Mouse (Mus musculus): ENCODE results near the gene Atp2b1. TPM values are rescaled to one million over a fixed set of nuclear protein-coding genes. Genes with fewer than 3 reads are reported as not detected.

Atp2b1 gene
- polyA plus RNA-seq, 1 experiment from 2014 or later, result 149 TPM

DNA sequence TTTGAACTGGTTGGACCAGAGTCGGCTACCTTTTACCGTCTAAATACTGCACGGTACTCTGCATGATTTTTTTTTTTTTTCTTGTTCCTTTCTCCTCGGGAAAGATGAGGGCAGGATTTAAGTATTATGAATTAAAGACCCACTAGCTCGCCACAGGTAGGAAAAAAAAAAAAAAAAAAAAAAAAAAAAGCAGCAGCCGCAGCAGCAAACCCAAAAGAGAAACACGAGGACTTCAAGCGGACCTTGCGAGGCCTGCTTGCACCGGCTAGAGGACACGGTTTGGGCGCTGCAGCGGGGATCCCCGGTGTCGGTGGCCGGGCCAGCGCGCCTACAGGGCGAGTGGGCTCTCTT, 621 bp upstream of the Atp2b1 start:
- no peaks in the 10 kb centered on the region for H3K27me3 ChIP-seq (ENCODE audit: control insufficient read depth, insufficient read depth, low read length)
- H3K36me3 ChIP-seq (ENCODE audit: control insufficient read depth, insufficient read depth, low read length), result no peaks in the 10 kb centered on the region
- H3K9ac ChIP-seq (ENCODE audit: low read depth, low read length), result peak overlapping the region; percentile 94
- no peak for ATAC-seq (ENCODE audit: low FRiP score, low TSS enrichment)
- WGBS, result under 1% methylated on average over 18 of the region's 19 CpGs
- H3K27ac ChIP-seq (ENCODE audit: low read depth, low read length), result peak overlapping the region; percentile 99
- 0 out of 2 replicates have a peak, but pooled peaks cover 3% of the 10 kb centered on the region for H3K4me1 ChIP-seq (ENCODE audit: control insufficient read depth, insufficient read depth, low read length)
- H3K4me2 ChIP-seq (replicated peaks; ENCODE audit: low read depth, low read length), result peak overlapping the region; percentile 67
- H3K9me3 ChIP-seq (ENCODE audit: control insufficient read depth, low read length), result no peaks in the 10 kb centered on the region
- peak overlapping the region; percentile 96 for H3K4me3 ChIP-seq (ENCODE audit: low read length)

- peak overlapping the region; percentile 96 for H3K4me3 ChIP-seq (ENCODE audit: low read length)
- no peaks in the 10 kb centered on the region for H3K36me3 ChIP-seq (ENCODE audit: control insufficient read depth, insufficient read depth, low read length)
- WGBS, result under 1% methylated on average over 26 of the region's 62 CpGs
- peak overlapping the region; percentile 94 for H3K9ac ChIP-seq (ENCODE audit: low read depth, low read length)
- peak overlapping the region; percentile 81 for H3K4me2 ChIP-seq (replicated peaks; ENCODE audit: low read depth, low read length)
- H3K27ac ChIP-seq (ENCODE audit: low read depth, low read length), result peak overlapping the region; percentile 99
- peak; percentile 86 for ATAC-seq (ENCODE audit: low FRiP score, low TSS enrichment)
- H3K4me1 ChIP-seq (ENCODE audit: control insufficient read depth, insufficient read depth, low read length), result 0 out of 2 replicates have a peak, but pooled peaks cover 3% of the 10 kb centered on the region
- no peaks in the 10 kb centered on the region for H3K9me3 ChIP-seq (ENCODE audit: control insufficient read depth, low read length)
- no peaks in the 10 kb centered on the region for H3K27me3 ChIP-seq (ENCODE audit: control insufficient read depth, insufficient read depth, low read length)
Observed at GRCm38 (mm10) chr10:98914810-98915241, 620 bp downstream of the Atp2b1 start.

- H3K9me3 ChIP-seq (ENCODE audit: control insufficient read depth, low read length), result no peaks in the 10 kb centered on the region
- no peaks in the 10 kb centered on the region for H3K27me3 ChIP-seq (ENCODE audit: control insufficient read depth, insufficient read depth, low read length)
- H3K4me1 ChIP-seq (ENCODE audit: control insufficient read depth, insufficient read depth, low read length), result peaks cover 3% of the 10 kb centered on the region; the same call in 1 of the 2 replicates
- peak overlapping the region; percentile 99 for H3K27ac ChIP-seq (ENCODE audit: low read depth, low read length)
- H3K4me3 ChIP-seq (ENCODE audit: low read length), result peak overlapping the region; percentile 96
- peak overlapping the region; percentile 81 for H3K4me2 ChIP-seq (replicated peaks; ENCODE audit: low read depth, low read length)
- H3K36me3 ChIP-seq (ENCODE audit: control insufficient read depth, insufficient read depth, low read length), result no peaks in the 10 kb centered on the region
- H3K9ac ChIP-seq (ENCODE audit: low read depth, low read length), result peak overlapping the region; percentile 94
- under 1% methylated on average over 44 of the region's 54 CpGs for WGBS
- ATAC-seq (ENCODE audit: low FRiP score, low TSS enrichment), result peak; percentile 2; the same call in 1 of the 2 replicates
Observed at GRCm38 (mm10) chr10:98915398-98915931, 1.3 kb downstream of the Atp2b1 start.

- H3K4me1 ChIP-seq (ENCODE audit: control insufficient read depth, insufficient read depth, low read length), result peaks cover 7% of the 10 kb centered on the region; the same call in 1 of the 2 replicates
- peak overlapping the region; percentile 81 for H3K4me2 ChIP-seq (replicated peaks; ENCODE audit: low read depth, low read length)
- H3K36me3 ChIP-seq (ENCODE audit: control insufficient read depth, insufficient read depth, low read length), result no peaks in the 10 kb centered on the region
- no peak overlapping the region for H3K27ac ChIP-seq (ENCODE audit: low read depth, low read length)
- H3K9ac ChIP-seq (ENCODE audit: low read depth, low read length), result peak overlapping the region; percentile 94
- H3K4me3 ChIP-seq (ENCODE audit: low read length), result peak overlapping the region; percentile 96
- 8% methylated on average over 22 of the region's 22 CpGs for WGBS
- no peaks in the 10 kb centered on the region for H3K9me3 ChIP-seq (ENCODE audit: control insufficient read depth, low read length)
- ATAC-seq (ENCODE audit: low FRiP score, low TSS enrichment), result no peak
- H3K27me3 ChIP-seq (ENCODE audit: control insufficient read depth, insufficient read depth, low read length), result no peaks in the 10 kb centered on the region
Observed at GRCm38 (mm10) chr10:98916011-98916780, 2.0 kb downstream of the Atp2b1 start.

- Histone ChIP-seq H3K4me3 (ENCODE audit: low read length) (peak overlapping the region; percentile 96), H3K4me1 (ENCODE audit: control insufficient read depth, insufficient read depth, low read length) (peaks cover 7% of the 10 kb centered on the region; the same call in 1 of the 2 replicates), H3K27me3 (ENCODE audit: control insufficient read depth, insufficient read depth, low read length) (no peaks in the 10 kb centered on the region), H3K9ac (ENCODE audit: low read depth, low read length) (peak overlapping the region; percentile 94; the same call in 1 of the 2 replicates), H3K27ac (ENCODE audit: low read depth, low read length) (no peak overlapping the region), H3K4me2 (replicated peaks; ENCODE audit: low read depth, low read length) (peak overlapping the region; percentile 81), H3K9me3 (ENCODE audit: control insufficient read depth, low read length) (no peaks in the 10 kb centered on the region), H3K36me3 (ENCODE audit: control insufficient read depth, insufficient read depth, low read length) (no peaks in the 10 kb centered on the region)
- 61% methylated on average over 10 of the region's 10 CpGs for WGBS
- ATAC-seq (ENCODE audit: low FRiP score, low TSS enrichment), result no peak
Observed at GRCm38 (mm10) chr10:98916781-98917340, 2.7 kb downstream of the Atp2b1 start.

- H3K4me2 ChIP-seq (replicated peaks; ENCODE audit: low read depth, low read length), result no peak overlapping the region
- no peak overlapping the region for H3K27ac ChIP-seq (ENCODE audit: low read depth, low read length)
- no peak overlapping the region for H3K4me3 ChIP-seq (ENCODE audit: low read length)
- H3K9ac ChIP-seq (ENCODE audit: low read depth, low read length), result no peak overlapping the region
- no peaks in the 10 kb centered on the region for H3K36me3 ChIP-seq (ENCODE audit: control insufficient read depth, insufficient read depth, low read length)
- H3K9me3 ChIP-seq (ENCODE audit: control insufficient read depth, low read length), result no peaks in the 10 kb centered on the region
- ATAC-seq (ENCODE audit: low FRiP score, low TSS enrichment), result no peak
- 79% methylated on average over 4 of the region's 4 CpGs for WGBS
- H3K27me3 ChIP-seq (ENCODE audit: control insufficient read depth, insufficient read depth, low read length), result no peaks in the 10 kb centered on the region
- H3K4me1 ChIP-seq (ENCODE audit: control insufficient read depth, insufficient read depth, low read length), result peaks cover 5% of the 10 kb centered on the region; the same call in 1 of the 2 replicates
Observed at GRCm38 (mm10) chr10:98925081-98925480, 10.9 kb downstream of the Atp2b1 start.

DNA sequence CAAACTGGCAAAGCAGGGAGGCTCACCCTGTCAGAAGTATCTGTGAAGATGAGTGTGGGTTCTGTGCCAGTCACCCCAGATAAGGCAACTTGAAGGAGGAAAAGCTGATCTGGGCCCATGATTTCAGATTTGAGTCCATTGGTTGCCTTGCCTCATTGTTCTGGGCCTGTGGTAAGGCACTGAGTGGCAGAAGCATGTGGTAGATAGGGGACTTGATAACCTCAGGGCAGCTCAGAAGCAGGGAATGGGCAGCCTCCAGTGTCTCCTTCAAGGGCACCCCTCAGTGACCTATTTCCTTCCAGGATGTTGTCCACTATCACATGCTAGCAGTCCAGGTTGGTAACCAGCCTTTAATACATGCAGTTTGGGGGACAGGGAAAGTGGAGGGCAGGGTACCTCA, 12.8 kb downstream of the Atp2b1 start:
- Histone ChIP-seq H3K27ac (ENCODE audit: low read depth, low read length) (no peak overlapping the region), H3K9me3 (ENCODE audit: control insufficient read depth, low read length) (no peaks in the 10 kb centered on the region), H3K4me3 (ENCODE audit: low read length) (no peak overlapping the region), H3K27me3 (ENCODE audit: control insufficient read depth, insufficient read depth, low read length) (no peaks in the 10 kb centered on the region), H3K4me2 (replicated peaks; ENCODE audit: low read depth, low read length) (no peak overlapping the region), H3K4me1 (ENCODE audit: control insufficient read depth, insufficient read depth, low read length) (peaks cover 6% of the 10 kb centered on the region; the same call in 1 of the 2 replicates), H3K36me3 (ENCODE audit: control insufficient read depth, insufficient read depth, low read length) (no peaks in the 10 kb centered on the region), H3K9ac (ENCODE audit: low read depth, low read length) (no peak overlapping the region)
- no peak for ATAC-seq (ENCODE audit: low FRiP score, low TSS enrichment)

GRCm38 (mm10) chr10:98929444-98929843, 15.2 kb downstream of the Atp2b1 start:
- no peak for ATAC-seq (ENCODE audit: low FRiP score, low TSS enrichment)

DNA sequence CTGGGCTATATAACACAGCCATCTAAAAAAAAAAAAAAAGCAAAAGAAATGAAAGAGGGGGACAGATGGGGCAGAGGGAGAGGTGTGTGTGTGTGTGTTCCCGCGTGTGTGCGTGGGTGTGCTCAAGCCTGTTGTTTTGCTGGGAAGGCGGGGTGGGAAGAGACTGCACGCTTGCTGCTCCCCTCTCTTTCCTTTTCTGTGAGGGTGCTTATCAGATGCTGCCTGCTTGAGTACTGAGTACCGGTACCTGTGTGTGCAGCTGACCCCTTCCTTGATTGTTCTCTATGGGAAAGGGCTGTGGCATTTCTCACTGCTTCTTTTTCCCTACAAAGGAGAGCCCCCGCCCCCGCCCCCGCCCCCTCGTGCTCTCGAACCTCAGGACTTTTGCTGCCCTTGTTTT, 15.9 kb downstream of the Atp2b1 start:
- no peaks in the 10 kb centered on the region for H3K36me3 ChIP-seq (ENCODE audit: control insufficient read depth, insufficient read depth, low read length)
- no peaks in the 10 kb centered on the region for H3K27me3 ChIP-seq (ENCODE audit: control insufficient read depth, insufficient read depth, low read length)
- H3K4me2 ChIP-seq (replicated peaks; ENCODE audit: low read depth, low read length), result peak overlapping the region; percentile 15; the same call in 1 of the 2 replicates
- peaks cover 6% of the 10 kb centered on the region; the same call in 1 of the 2 replicates for H3K4me1 ChIP-seq (ENCODE audit: control insufficient read depth, insufficient read depth, low read length)
- no peak overlapping the region for H3K27ac ChIP-seq (ENCODE audit: low read depth, low read length)
- H3K9ac ChIP-seq (ENCODE audit: low read depth, low read length), result no peak overlapping the region; the same call in 1 of the 2 replicates
- H3K9me3 ChIP-seq (ENCODE audit: control insufficient read depth, low read length), result no peaks in the 10 kb centered on the region
- H3K4me3 ChIP-seq (ENCODE audit: low read length), result no peak overlapping the region
- WGBS, result 33% methylated on average over 11 of the region's 11 CpGs
- ATAC-seq (ENCODE audit: low FRiP score, low TSS enrichment), result peak; percentile 39; the same call in 1 of the 2 replicates

More at GRCm38 (mm10) chr10:98929444-98929843, 15.2 kb downstream of the Atp2b1 start:
- Histone ChIP-seq H3K9me3 (ENCODE audit: control insufficient read depth, low read length) (no peaks in the 10 kb centered on the region), H3K9ac (ENCODE audit: low read depth, low read length) (no peak overlapping the region), H3K4me1 (ENCODE audit: control insufficient read depth, insufficient read depth, low read length) (peaks cover 6% of the 10 kb centered on the region; the same call in 1 of the 2 replicates), H3K27ac (ENCODE audit: low read depth, low read length) (no peak overlapping the region), H3K4me3 (ENCODE audit: low read length) (no peak overlapping the region), H3K4me2 (replicated peaks; ENCODE audit: low read depth, low read length) (no peak overlapping the region), H3K36me3 (ENCODE audit: control insufficient read depth, insufficient read depth, low read length) (no peaks in the 10 kb centered on the region), H3K27me3 (ENCODE audit: control insufficient read depth, insufficient read depth, low read length) (no peaks in the 10 kb centered on the region)
- WGBS, result 47% methylated on average over 7 of the region's 7 CpGs

All from kidney, embryonic 14.5 days (tissue).